Mouse (Mus musculus): ENCODE measurements around the gene Cenpv. TPM values are rescaled to one million over a fixed set of nuclear protein-coding genes. Genes with fewer than 3 reads are reported as not detected.

Gene Cenpv
- total and polyA plus RNA-seq, 2 experiments from 2014 or later, result 13.1 to 19.1 TPM

- DNase-seq (ENCODE audit: low spot score), result peak; percentile 74
- TF ChIP-seq CTCF (IDR thresholded peaks at IDR 0.05; ENCODE audit: low read depth) (no peak), EP300 (IDR thresholded peaks at IDR 0.05; ENCODE audit: low read depth) (no peak; the same call in 1 of the 2 replicates)
- H3K9me3 ChIP-seq (replicated peaks; ENCODE audit: control insufficient read depth, low read length), result no peaks in the 10 kb centered on the region
- 6% methylated on average over 5 of the region's 5 CpGs for WGBS
- ATAC-seq (ENCODE audit: insufficient read depth, low read depth), result peak; percentile 34; the same call in 1 of the 2 replicates
- H3K27me3 ChIP-seq (ENCODE audit: control insufficient read depth, insufficient read depth, low read length), result no peaks in the 10 kb centered on the region
- H3K9ac ChIP-seq (replicated peaks; ENCODE audit: low read depth, low read length), result peak overlapping the region; percentile 92
- peaks cover 18% of the 10 kb centered on the region for H3K36me3 ChIP-seq (replicated peaks; ENCODE audit: control insufficient read depth, insufficient read depth, low read length)
- peaks cover 22% of the 10 kb centered on the region for H3K4me1 ChIP-seq (ENCODE audit: control insufficient read depth, insufficient read depth)
- H3K4me3 ChIP-seq (ENCODE audit: low read depth, low read length), result peak overlapping the region; percentile 77
- peak overlapping the region; percentile 94 for H3K4me2 ChIP-seq (ENCODE audit: low read depth, low read length)
- H3K27ac ChIP-seq (ENCODE audit: low read depth), result peak overlapping the region; percentile 99
Measured at GRCm38 (mm10) chr11:62549782-62550181, 10.7 kb upstream of the Cenpv start.

GRCm38 (mm10) chr11:62543991-62544390 lies 4.9 kb upstream of the Cenpv start:
- DNase-seq (ENCODE audit: low spot score) (no peak), ATAC-seq (ENCODE audit: insufficient read depth, low read depth) (no peak)
- Histone ChIP-seq H3K4me1 (ENCODE audit: control insufficient read depth, insufficient read depth) (0 out of 2 replicates have a peak, but pooled peaks cover 5% of the 10 kb centered on the region), H3K4me2 (ENCODE audit: low read depth, low read length) (no peak overlapping the region), H3K9me3 (replicated peaks; ENCODE audit: control insufficient read depth, low read length) (no peaks in the 10 kb centered on the region), H3K36me3 (replicated peaks; ENCODE audit: control insufficient read depth, insufficient read depth, low read length) (no peaks in the 10 kb centered on the region), H3K27ac (ENCODE audit: low read depth) (no peak overlapping the region), H3K4me3 (ENCODE audit: low read depth, low read length) (no peak overlapping the region), H3K27me3 (ENCODE audit: control insufficient read depth, insufficient read depth, low read length) (no peaks in the 10 kb centered on the region), H3K9ac (replicated peaks; ENCODE audit: low read depth, low read length) (no peak overlapping the region)
- 92% methylated on average over 3 of the region's 3 CpGs for WGBS
- TF ChIP-seq CTCF (IDR thresholded peaks at IDR 0.05; ENCODE audit: low read depth), result no peak

- H3K9me3 ChIP-seq (replicated peaks; ENCODE audit: control insufficient read depth, low read length), result no peaks in the 10 kb centered on the region
- whole genome bisulfite sequencing, result 76% methylated on average over 8 of the region's 8 CpGs
- DNase-seq (ENCODE audit: low spot score) (no peak), ATAC-seq (ENCODE audit: insufficient read depth, low read depth) (no peak)
- H3K4me3 ChIP-seq (ENCODE audit: low read depth, low read length), result no peak overlapping the region
- H3K4me2 ChIP-seq (ENCODE audit: low read depth, low read length), result no peak overlapping the region
- H3K9ac ChIP-seq (replicated peaks; ENCODE audit: low read depth, low read length), result no peak overlapping the region
- H3K27ac ChIP-seq (ENCODE audit: low read depth), result no peak overlapping the region
- peaks cover 9% of the 10 kb centered on the region; the same call in 1 of the 2 replicates for H3K4me1 ChIP-seq (ENCODE audit: control insufficient read depth, insufficient read depth)
- TF ChIP-seq EP300 (IDR thresholded peaks at IDR 0.05; ENCODE audit: low read depth) (no peak), CTCF (IDR thresholded peaks at IDR 0.05; ENCODE audit: low read depth) (no peak)
- no peaks in the 10 kb centered on the region for H3K36me3 ChIP-seq (replicated peaks; ENCODE audit: control insufficient read depth, insufficient read depth, low read length)
- H3K27me3 ChIP-seq (ENCODE audit: control insufficient read depth, insufficient read depth, low read length), result no peaks in the 10 kb centered on the region
Measured at GRCm38 (mm10) chr11:62541581-62541980, 2.5 kb upstream of the Cenpv start.

DNA sequence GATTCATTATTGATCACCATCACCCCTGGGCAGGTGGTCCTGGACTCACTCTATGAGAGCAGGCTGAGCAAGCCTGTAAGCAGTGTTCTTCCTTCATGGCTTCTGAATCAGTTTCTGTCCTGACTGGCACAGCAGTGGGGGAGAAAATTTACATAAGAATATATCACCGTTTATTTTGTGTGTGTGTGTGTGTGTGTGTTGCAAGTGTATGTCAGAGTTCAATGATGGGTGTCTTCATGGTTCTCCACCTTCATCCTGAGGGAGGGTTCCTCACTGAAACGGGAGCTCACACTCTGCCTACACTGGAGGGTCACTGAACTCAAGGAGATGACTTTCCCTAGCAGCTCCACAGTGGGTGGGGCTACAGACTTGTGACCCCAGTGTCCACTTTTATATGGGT lies 1.9 kb upstream of the Cenpv start:
- WGBS, result 56% methylated on average over 2 of the region's 2 CpGs
- H3K27me3 ChIP-seq (ENCODE audit: control insufficient read depth, insufficient read depth, low read length), result no peaks in the 10 kb centered on the region
- ATAC-seq (ENCODE audit: insufficient read depth, low read depth), result no peak

GRCm38 (mm10) chr11:62540167-62540566 lies 1.1 kb upstream of the Cenpv start:
- TF ChIP-seq CTCF (IDR thresholded peaks at IDR 0.05; ENCODE audit: low read depth), result no peak
- no peak for TF ChIP-seq EP300 (IDR thresholded peaks at IDR 0.05; ENCODE audit: low read depth)
- no peak for ATAC-seq (ENCODE audit: insufficient read depth, low read depth)
- no peaks in the 10 kb centered on the region for H3K36me3 ChIP-seq (replicated peaks; ENCODE audit: control insufficient read depth, insufficient read depth, low read length)
- 88% methylated on average over 7 of the region's 7 CpGs for WGBS
- H3K27me3 ChIP-seq (ENCODE audit: control insufficient read depth, insufficient read depth, low read length), result no peaks in the 10 kb centered on the region
- no peak overlapping the region for H3K9ac ChIP-seq (replicated peaks; ENCODE audit: low read depth, low read length)
- no peaks in the 10 kb centered on the region for H3K9me3 ChIP-seq (replicated peaks; ENCODE audit: control insufficient read depth, low read length)
- no peak for DNase-seq (ENCODE audit: low spot score)
- H3K4me2 ChIP-seq (ENCODE audit: low read depth, low read length), result no peak overlapping the region
- H3K4me3 ChIP-seq (ENCODE audit: low read depth, low read length), result no peak overlapping the region
- no peak overlapping the region for H3K27ac ChIP-seq (ENCODE audit: low read depth)
- H3K4me1 ChIP-seq (ENCODE audit: control insufficient read depth, insufficient read depth), result peaks cover 9% of the 10 kb centered on the region; the same call in 1 of the 2 replicates

More for the DNA sequence above, 1.9 kb upstream of the Cenpv start:
- Histone ChIP-seq H3K36me3 (replicated peaks; ENCODE audit: control insufficient read depth, insufficient read depth, low read length) (no peaks in the 10 kb centered on the region), H3K4me2 (ENCODE audit: low read depth, low read length) (no peak overlapping the region), H3K9me3 (replicated peaks; ENCODE audit: control insufficient read depth, low read length) (no peaks in the 10 kb centered on the region), H3K4me1 (ENCODE audit: control insufficient read depth, insufficient read depth) (peaks cover 9% of the 10 kb centered on the region; the same call in 1 of the 2 replicates), H3K9ac (replicated peaks; ENCODE audit: low read depth, low read length) (no peak overlapping the region), H3K27ac (ENCODE audit: low read depth) (no peak overlapping the region), H3K4me3 (ENCODE audit: low read depth, low read length) (no peak overlapping the region)
- DNase-seq (ENCODE audit: low spot score), result no peak
- TF ChIP-seq EP300 (IDR thresholded peaks at IDR 0.05; ENCODE audit: low read depth) (no peak), CTCF (IDR thresholded peaks at IDR 0.05; ENCODE audit: low read depth) (no peak)
